Mouse (Mus musculus) NIH3T3 (cell line): Measurements from ENCODE around the gene Kcna7.

Experiments
- DNase-seq: peaks from one replicate; pipeline ENCODE4 v3.0.0-alpha.2; 2012; ENCODE audit warnings: low read depth

Kcna7 gene

DNA sequence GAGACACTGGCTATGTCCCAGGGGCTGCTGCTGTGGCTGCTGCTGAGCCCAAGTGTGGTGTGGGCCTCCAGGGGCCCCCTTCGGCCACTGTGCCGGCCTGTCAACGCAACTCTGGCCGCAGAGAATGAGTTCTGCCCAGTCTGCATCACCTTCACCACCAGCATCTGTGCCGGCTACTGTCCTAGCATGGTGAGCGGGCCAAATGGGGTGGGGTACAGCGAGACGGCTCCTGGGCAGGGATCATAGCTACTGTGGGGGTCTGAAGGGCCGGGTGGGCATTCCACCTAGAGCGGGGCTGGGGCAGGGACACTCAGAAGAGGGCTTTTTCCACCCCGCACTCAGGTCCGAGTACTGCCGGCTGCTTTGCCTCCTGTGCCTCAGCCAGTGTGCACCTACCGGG is 15.7 kb downstream of the Kcna7 start:
- no peak for DNase-seq

DNA sequence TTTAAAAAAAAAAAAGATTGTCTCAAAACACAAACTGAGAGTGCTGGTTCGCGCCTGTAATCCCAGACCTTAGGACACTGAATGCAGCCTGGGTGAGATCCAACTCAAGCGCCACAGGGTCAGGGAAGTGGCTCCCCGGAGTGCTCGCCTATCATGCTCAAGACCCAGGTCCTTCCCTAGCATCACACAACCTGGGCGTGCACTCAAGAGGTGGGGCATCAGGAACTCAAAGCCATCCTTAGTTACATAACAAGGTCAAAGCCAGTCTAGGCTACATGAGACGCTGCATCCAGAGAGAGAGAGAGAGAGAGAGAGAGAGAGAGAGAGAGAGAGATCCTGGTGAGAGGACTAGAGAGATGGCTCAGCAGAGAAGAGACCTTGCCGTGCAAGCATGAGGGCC is 21.1 kb downstream of the Kcna7 start:
- DNase-seq = no peak

DNA sequence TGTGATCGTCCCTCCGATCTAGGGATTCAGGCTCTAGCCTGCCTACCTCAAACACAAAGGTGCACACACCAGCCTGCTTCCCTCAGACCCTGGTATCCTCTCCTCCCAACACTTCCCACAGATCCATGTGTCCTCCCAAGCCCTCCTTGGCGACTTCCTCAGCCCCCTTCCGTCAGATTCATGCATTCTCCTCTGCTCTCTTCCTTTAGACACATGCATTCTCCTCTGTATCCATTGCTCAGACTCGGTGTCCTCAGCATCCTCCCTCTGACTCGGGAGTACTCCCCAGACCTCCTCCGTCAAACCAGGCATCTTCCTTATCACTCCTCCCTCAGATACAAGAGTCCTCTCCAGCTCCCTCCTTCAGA is 28.4 kb downstream of the Kcna7 start:
- DNase-seq = no peak

DNA sequence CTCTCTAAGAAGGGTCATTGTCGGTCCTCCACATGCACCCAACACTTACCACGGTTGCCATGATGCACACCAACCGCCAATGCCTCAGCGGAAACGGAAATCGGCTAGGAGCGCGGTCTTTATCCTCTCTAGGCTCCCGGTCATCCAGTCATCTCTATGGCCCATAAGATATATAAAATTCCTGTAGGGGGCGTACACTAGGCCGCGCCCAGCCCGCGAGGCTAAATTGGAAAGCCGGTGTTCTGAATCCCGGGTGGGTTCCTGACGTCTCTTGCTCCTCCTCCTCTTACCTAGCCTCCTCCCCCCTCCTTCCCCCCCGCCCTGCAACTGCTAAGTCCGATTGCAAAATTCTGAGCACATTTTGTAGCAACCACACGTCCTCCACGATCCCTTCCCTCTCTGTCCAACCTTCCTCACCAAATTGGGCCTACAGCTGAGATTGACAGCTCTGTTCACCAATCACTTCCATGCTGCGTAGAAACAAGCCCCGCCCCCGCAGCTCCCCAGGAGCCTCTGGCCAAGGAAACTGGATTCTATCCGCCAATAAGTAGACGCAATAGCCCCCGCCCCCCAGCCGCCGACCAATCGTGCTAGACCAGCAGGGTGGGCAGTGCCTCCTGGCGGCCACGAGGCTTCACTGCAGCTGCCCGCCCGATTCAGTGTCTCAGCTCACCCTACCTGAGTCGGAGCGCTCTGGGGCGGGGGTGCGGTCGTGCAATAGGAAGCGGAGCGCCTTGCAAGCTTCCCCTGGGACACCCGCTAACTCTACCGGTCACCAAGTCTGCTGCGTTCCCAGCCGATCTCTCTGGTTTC is 29.0 kb downstream of the Kcna7 start, which contains the start of gene Gys1:
TSS of gene Gys1 (plus strand) at position 642 of the 813 bp plus-strand sequence.
- DNase-seq = peak; percentile 100

DNA sequence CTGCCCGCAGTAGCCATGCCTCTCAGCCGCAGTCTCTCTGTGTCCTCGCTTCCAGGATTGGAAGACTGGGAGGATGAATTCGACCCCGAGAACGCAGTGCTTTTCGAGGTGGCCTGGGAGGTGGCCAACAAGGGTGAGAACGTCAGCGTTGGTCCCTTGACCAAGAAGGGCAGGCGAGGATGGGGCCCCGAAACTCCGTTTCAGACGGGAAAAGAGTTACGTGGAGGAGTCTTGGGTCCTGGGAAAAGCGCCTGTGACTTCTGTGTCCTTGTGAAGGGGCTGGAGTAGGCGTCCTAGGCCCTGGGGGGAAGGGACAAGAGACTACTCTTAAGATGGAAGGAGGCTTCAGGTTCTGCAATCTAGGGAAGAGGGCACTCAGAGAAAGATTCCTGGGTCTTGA is 29.6 kb downstream of the Kcna7 start:
- DNase-seq = peak; percentile 45

DNA sequence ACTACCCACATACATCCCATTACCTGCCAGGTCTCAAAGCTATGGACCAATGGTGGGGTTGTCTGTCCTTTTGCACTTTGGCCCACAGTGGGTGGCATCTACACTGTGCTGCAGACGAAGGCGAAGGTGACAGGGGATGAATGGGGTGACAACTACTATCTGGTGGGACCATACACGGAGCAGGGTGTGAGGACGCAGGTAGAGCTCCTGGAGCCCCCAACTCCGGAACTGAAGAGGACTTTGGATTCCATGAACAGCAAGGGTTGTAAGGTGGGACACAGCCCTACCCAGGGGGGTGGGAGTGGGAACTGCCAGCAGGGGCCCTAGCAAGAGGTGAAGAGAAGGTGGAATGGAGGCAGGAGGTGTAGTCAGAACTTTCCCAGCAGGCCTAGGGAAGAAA is 31.0 kb downstream of the Kcna7 start:
- no peak for DNase-seq

DNA sequence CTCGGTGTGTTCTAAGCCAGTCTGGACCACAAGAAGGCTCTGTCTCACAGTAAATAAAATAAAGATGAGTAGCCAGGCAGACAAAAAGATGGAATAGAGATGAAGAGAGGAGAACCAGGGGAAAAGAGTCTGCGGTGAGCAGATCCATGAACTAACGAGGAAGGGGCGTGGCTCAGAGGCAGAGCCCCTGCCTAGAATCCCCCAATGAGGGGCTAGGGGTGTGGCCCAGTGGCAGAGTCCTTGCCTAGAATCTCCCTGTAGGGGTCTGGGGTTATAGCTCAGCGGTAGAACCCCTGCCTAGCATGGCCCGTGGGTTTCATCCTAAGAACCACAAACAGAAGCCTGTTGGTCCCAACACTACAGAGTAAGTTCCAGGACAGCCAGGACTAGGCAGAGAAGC is 31.6 kb downstream of the Kcna7 start:
- no peak for DNase-seq

DNA sequence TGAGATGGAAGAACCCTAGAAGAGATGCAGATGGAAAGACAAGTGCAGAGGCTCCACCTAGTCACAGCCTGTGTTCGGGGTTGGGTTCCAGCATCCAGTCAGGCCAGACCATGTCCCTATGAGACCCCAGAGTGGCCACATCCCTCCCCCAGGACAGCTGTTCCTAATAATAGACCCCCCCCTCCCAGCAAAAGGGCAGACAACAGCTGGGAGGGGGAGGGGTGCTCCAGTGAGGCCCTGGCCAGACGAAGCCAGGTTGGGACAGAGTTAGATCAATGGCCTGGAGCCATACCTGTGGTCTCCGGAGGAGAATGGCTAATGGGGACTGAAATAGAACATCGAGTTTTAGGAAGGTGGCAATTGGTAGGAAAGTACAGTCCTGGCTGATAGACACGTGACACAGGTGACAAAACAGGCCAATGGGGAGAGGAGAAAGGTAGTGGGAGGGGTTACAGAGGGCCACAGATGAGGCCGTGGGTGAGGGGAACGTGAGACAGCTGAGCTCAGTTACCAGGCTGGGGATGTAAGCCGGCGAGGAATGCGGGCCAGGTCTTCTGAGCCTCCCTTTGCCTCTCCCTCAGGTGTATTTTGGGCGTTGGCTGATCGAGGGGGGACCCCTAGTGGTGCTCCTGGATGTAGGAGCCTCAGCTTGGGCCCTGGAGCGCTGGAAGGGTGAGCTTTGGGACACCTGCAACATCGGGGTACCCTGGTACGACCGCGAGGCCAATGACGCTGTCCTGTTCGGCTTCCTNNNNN is 32.2 kb downstream of the Kcna7 start, which contains the start of gene Ruvbl2:
TSS of gene Ruvbl2 (minus strand) at position 576 of the 756 bp plus-strand sequence.
- no peak for DNase-seq

DNA sequence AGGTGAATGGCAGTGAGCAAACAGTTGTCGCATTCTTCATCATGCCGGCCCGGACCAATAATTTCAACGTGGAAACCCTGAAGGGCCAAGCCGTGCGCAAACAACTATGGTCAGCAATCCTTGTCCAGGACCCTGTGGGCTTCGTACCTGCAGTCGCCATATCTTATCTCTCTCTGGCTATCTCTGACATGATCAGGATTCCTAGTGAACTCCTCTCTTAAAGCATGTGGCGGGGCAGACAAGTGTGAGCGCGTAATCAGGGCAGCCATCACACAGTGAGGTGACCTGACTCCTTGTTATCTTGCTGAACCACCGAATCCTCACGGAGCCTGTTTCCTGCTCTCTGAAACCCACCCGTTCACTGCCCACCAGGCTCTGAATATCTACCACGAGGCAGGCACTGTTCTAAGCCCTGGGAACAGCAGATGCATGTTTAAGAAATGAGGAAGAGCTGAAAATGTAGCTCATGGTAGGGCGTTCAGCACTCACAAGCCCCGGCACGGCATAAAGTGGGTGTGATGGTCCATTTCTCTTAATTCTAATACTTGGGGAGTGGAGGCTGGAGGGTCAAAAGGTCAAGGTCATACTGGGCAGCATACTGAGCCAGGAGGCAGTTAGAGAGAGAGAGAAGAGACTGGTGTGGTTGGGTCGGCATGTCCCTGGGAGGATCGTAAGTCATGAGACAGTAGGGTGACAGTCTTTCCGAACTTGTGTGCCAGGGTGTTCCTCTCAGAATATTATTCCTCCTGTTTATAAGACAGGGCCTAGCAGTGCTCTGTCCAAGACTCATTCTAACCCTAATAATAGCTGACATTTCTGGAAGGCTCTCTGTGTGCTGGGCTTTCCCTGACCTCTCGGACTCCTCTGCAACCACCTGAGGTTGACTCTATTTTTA is 38.3 kb downstream of the Kcna7 start:
- no peak for DNase-seq

DNA sequence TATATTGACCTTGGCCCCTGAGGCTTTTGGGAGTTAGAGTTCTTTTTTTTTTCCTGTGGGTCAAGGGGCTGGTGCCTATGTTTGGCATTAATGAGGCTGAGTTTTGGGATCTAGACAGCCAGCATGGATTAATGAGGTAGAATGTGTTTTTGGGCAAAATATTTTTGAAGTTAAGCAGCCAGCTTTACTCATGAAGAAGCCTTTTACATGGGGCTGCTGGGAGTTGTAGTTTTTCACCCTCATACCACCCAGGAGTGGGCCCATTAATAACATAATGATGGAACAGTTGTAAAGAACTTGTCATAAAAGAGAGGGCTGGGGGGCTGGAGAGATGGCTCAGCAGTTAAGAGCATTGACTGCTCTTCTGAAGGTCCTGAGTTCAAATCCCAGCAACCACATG is 41.1 kb downstream of the Kcna7 start:
- DNase-seq = no peak

DNA sequence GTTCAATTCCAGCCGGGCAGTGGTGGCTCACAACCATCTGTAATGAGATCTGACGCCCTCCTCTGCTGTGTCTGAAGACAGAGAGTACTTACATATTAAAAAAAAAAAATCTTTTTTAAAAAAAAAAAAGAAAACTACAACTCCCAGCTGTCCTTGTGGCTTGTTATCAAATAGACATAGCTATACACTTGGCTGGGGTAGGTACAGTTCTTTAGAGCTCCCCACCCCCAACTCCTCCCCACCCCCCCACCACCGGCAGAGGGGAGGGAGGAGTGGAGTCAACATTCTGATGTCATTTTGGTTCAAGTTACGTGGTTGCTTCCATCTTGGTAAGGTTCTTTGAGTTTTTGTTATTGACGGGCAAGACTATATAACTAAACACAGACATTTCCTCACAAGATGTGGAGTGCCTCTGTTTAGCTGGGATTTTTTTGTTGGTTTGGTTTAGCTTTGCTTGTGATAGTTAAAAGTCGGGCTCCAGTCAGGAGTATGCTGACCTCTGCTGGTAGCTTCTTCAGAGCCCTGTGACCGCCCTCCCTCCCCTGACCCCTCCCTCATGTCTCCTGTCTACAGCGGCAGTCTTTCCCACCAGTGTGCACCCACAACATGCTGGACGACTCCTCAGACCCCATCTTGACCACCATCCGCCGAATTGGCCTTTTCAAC is 42.0 kb downstream of the Kcna7 start:
- DNase-seq = peak; percentile 60

DNA sequence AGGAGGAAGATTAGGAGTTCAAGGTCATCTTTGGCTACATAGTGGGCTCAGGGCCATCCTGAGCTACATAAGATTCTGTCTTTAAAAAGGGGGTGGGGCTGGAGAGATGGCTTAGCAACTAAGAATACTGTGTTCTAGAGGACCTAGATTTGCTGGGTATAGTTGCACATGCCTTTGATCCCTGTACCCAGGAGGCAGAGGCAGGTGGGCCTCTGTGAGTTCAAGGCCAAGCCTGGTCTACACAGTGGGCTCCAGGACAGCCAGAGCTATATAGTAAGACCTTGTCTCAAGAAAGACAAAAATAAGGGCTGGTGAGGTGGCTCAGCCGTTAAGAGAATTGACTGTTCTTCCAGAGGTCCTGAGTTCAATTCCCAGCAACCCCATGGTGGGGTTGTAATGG is 44.5 kb downstream of the Kcna7 start:
- no peak for DNase-seq

DNA sequence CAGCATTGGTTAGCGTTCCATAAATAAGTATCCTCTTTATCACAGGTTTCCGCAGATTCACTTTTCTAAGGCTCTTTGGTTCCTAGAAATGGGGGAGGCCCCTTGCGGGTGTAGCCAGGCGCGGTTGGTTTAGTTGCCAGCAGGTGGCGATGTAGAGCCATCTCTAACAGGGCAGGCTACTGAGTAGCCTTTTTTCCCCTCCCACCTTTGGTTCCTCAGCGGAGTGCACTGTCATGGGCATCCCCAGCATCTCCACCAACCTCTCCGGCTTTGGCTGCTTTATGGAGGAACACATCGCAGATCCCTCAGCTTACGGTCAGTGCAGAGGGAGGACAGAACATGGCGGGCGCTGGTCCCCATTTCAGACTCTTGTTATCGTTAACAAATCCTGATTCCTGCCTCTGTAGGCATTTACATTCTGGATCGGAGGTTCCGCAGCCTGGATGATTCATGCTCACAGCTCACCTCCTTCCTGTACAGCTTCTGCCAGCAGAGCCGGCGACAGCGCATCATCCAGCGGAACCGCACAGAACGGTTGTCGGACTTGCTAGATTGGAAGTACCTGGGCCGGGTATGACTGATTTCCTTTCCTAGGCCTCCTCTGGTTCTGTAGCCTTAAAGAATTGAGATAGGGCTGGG is 46.0 kb downstream of the Kcna7 start:
- peak; percentile 87 for DNase-seq

DNA sequence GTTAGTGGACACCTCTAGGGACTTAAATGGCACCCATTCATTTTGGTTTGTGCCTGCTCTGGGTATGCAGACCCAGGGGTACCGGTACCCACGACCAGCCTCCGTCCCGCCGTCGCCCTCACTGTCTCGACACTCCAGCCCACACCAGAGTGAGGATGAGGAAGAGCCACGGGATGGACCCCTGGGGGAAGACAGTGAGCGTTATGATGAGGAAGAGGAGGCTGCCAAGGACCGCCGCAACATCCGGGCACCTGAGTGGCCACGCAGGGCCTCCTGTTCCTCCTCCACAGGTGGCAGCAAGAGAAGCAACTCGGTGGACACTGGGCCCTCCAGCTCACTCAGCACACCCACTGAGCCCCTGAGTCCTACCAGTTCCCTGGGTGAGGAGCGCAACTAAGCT is 49.5 kb downstream of the Kcna7 start:
- no peak for DNase-seq

DNA sequence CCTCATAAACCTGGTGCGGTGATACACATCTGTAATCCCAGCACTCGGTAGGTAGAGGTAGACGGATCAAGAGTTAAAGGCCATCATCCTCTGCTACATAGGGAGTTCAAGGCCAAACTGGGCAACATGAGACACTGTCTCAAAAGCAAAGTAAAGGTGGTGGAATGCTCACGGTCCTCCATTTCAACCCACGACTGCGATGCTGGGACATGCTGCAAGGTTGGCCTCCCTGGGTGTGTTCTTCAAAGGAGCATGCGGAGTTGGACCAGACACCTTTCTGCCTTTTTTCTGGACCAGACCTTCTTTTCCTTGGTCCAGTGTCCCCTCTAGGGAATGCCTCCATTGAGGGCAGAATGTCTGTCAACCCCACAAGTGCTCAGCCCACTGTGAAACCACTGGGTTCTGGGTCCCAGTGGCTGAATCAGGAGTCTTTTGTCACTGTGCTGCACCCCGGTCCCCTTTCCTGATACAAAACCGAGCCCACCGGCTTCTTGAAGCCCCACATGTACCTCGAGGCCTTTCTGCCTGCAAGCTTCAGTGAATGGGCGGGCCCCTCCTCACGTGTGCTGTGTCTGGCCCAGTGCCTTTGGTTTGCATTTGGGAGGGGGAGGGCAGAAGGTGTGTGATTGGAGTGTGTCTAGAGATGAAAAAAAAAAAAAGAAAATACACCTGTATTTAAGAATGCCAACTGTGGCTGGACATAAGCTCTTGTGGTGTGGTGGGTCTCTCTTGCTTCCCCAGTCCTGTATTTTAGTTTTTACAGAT is 50.7 kb downstream of the Kcna7 start:
- peak; percentile 38 for DNase-seq

DNA sequence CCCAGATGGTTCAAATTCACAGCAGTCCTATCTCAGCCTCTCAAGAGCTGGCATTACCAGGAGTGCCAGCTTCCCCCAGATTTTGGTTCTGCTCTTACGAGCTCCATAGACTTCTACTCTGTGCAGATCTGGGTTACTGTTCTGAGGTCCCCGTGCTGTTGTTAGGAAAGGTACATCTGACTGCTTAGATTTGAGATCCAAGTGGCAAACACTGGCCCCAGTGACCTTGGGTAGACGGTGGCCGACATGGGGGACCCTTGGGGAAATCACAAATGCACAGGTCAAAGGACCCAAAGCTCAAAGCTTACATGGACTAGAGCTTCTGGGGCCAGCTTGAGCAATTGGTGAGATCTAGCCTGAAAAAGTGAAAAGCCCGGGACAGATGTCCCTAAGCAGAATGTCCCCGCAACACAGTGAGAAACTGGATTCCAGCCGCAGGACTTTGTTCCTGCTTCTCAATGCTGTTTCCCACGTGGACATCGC is 51.3 kb downstream of the Kcna7 start:
- DNase-seq = peak; percentile 49

DNA sequence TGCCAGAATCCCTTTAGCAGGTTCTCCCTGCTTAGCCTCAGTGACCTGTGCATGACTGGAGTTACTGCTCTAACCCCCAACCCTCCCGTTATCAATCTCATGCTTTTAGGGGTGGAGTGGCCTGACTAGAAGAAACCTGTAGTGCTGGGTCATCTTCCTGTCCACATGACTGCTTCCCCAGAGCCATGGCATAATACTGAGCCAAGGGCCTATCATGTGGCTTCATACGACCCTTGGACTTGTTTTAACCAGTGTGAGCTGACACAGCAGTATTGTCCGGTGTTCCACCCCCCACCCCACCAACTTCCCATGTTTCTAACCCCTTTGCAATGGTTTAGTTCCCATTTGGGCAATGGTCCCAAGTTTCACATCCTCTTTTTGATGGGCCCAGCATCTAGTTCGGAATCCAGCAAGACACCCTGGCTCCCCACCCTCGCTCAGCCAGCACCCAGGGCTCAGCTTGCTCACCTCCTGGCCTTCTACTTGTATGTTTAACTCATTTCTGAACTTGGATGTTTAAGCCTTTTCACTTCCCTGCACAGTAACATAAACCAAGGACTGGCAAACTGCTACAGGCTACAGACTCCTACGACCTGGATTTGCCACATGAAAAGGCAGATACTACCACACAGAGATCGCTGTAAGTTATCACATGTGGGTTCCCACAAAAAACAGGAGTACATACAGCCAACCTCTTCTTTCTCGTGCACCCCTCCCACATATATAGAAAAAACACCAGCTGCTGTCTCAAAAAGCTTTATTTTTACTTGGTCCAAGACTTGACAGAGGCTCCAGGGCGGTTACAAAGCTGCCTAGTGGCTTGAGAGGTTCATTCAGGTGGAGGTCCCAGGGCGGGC is 52.0 kb downstream of the Kcna7 start:
- DNase-seq = peak; percentile 73

DNA sequence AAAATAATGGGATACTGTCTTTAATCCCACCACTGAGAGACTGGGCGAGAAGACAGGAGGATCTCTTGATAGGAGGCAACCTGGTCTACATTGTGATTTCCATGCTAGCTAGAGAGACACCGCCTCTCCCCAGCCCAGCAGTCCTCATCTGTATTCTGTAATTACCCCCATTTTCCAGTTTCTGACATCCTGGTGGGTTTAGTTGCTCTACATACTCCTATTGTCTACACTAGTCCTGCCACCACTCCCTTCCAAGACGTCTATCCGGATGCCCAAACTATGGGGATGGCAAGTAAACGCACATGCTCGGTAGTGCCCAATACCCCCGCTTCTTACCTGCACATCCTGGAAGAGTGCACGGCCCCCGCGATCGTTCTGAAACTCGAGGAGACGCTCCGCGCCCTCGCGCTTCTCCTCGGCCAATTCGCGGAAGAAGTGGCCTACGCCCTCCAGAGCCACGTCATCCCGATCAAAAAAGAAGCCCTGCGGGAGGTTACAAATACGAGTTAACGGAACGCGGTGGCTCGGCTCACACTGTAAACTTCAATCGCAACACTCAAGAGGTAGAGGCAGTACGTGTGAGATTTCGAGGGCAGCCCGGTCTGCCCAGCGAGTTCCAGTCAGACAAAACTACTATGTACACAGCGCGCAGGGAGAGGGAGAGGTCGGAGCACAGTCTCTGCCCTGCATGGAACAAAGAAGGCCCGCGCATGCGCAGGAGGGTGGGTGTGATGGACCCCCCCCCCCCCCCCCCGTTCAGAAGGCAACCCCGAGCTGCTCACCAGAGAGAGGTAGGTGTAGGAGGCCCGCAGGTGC is 53.5 kb downstream of the Kcna7 start:
- peak; percentile 86 for DNase-seq
